Mouse (Mus musculus) brown adipose tissue, adult 24 weeks (tissue): ENCODE measurements around the gene Trim28. TPM values are rescaled to one million over a fixed set of nuclear protein-coding genes. Genes with fewer than 3 reads are reported as not detected.
A peak's percentile ranks its signal among the peaks of the same experiment; 100 is the strongest.

Experiments
- H3K27ac ChIP-seq: fragments of 200-500 bp; replicated peaks from 2 replicates; pipeline ENCODE4 v1.5.1; 2012; ENCODE audit warnings: low read depth, mild to moderate bottlenecking, low read length
- H3K4me1 ChIP-seq: fragments of 200-500 bp; 2 replicates; pipeline ENCODE4 v1.6.1; 2012; ENCODE audit warnings: low read length, mixed read lengths; ENCODE audit not compliant: control insufficient read depth, insufficient read depth, insufficient read length
- H3K4me3 ChIP-seq: fragments of 200-500 bp; 2 replicates; pipeline ENCODE4 v1.5.1; 2012; ENCODE audit warnings: low read depth, mild to moderate bottlenecking, low read length, moderate library complexity; ENCODE audit not compliant: insufficient read depth
- polyA plus RNA-seq: library from polyadenylated mRNA; stranded (reverse); fragments of >200 nt; gene quantifications from 2 replicates; pipeline ENCODE4 v1.2.4, GENCODE M21; 2012; ENCODE audit not compliant: missing spikeins, insufficient read depth, insufficient read length

The Trim28 gene
- polyA plus RNA-seq = 39.4 and 56.3 TPM in 2 replicates

DNA sequence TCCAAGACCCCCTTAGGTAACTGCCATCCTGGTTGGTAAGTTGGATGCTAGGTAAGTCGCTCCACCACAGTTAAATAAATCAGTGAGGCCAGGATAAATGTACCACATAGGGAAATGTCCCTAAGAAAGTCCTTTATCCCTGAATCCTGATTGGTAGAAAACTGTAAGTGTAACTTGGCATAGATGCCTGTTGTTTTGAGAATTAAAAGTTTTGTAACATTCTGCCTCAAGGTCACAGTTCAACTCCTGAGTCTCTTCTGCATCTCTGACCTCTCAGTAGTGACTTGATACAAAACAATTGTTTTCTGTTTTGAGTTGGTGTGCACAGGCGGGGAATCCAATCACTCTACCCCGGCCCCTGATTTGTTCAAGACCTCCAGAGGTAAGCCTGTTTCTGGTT, at the start of gene Trim28:
TSS of gene Trim28 (plus strand) at position 264 of the 400 bp plus-strand sequence.
- Histone ChIP-seq H3K4me3 (no peak within 1 kb of the TSS), H3K27ac (no peak within 1 kb of the TSS)

DNA sequence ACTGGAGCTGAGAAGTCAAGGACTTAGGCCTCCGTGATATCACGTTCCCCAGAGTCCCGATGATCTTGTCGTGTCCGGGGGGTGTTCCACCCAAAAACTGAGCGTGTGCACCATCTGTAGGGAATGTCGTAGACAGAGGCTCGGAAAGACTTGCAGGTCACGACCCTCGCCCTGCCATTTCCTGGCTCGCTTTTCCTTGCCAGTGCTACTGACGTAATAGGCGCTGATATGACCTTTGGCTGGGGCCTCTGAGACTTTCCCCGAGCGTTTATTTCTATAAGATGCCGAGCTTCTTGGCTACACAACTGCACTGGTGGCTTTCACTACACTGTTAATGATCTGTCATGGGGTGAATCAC, 49.1 kb upstream of the Trim28 start:
- H3K4me3 ChIP-seq = peak overlapping the region; percentile 70
- H3K4me1 ChIP-seq = no peaks in the 10 kb centered on the region
- peak overlapping the region; percentile 75 for H3K27ac ChIP-seq

More for the DNA sequence above, at the start of gene Trim28:
- H3K4me1 ChIP-seq = no peaks in the 10 kb centered on the region

DNA sequence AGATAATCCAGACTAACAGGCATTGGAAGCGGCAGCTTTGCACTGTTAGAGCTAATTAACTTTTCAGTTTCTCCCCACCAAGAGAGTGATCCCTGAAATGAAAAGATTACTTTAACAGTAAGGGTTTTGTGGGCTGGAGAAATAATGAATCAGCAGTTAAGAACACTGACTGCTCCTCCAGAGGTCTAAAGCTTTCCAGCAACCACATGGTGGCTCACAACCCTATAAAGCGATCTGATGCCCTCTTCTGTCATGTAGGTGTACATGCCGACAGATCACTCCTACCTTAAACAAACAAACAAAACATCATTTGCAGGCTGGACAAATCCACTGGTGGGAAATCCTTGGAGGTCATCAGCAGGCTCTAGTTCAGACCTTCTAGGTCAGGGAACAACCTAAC, 44.0 kb upstream of the Trim28 start:
- Histone ChIP-seq H3K4me1 (no peaks in the 10 kb centered on the region), H3K27ac (no peak overlapping the region), H3K4me3 (no peak overlapping the region)

DNA sequence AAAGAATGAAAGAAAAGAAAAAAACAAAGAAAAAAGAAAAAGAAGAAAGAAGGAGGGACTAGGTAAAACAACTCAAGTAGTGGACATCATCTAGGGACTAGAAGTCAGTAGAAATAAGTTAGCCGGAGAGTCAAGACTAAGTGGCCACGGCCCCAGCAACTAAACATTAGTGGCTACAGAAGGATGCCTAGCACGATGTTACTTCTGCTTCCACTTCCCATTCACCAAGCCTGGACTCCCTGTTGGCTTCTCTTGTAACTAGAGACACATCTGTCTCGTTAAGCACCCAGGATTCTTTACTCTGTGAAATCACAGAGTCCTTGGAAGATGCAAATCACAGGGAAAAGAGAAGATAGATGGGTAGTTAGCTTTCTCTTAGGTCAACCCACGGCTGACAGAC, 41.4 kb upstream of the Trim28 start:
- H3K4me3 ChIP-seq = no peak overlapping the region
- H3K4me1 ChIP-seq = no peaks in the 10 kb centered on the region
- no peak overlapping the region for H3K27ac ChIP-seq

DNA sequence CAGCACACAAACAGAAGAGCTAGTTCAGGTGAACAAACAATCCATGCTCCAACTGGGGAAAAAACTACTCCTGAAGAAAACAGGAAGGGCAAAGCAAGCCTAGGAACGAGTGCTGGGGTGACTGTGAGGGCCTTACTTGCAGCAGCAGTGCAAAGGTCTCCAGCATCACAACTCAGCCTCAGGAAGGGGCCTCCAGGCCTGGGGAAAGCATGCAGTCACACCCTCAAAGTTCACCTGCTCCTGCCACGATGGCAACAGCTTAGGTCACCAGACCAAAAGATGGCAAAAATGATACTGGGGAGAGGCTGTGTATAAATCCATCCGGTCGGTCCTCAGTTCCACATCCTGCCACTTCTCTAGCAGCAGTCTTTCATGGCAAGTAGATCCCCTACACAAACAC, 40.0 kb upstream of the Trim28 start:
- Histone ChIP-seq H3K4me1 (no peaks in the 10 kb centered on the region), H3K4me3 (no peak overlapping the region), H3K27ac (no peak overlapping the region)

DNA sequence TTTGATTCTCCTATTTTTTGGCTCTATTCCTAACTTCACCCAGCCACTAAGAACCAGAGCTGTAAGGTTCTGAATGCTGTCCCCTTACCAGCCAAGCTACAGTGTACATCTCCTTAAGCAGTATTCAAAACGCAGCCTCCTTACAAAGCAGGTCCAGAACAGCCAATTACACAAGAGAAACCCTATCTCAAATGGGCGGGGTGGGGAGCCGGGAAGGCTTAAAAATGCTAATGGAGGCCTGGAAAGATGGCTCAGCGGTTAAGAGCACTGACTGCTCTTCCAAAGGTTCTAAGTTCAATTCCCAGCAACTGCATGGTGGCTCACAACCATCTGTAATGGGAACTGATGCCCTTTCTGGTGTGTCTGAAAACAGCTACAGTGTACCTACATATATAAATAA, 39.2 kb upstream of the Trim28 start:
- H3K4me3 ChIP-seq = no peak overlapping the region

DNA sequence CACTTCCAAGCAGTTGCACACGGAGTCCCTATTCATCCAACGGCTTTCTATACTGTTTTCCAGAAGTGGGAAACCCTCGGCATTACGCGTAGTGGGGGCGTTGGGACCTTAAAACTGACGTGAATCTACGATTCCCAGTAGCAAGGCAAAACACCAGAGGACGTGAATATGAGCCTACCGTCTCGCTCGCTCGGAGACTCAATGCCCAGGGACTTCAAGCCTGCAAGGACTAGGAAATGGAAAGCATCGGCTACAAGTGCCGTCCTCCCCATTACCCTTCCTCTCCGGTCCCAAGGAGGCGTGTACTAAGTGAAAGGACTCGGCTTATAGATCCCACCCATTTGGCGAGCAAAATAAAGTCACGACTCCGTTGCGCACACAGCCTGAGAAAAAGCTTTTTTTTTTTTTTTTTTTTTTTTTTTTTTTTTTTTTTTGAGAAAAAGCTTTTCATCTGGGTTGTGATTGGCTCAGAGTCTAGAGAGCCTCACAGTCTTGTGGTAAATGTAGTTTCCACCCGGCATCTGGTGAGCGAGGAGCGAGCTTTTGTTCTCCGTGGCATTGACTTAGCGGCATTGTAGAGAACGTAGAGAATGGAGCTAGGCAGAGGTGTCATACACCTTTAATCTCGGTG, 37.3 kb upstream of the Trim28 start:
- 0 out of 2 replicates have a peak, but pooled peaks cover 8% of the 10 kb centered on the region for H3K4me1 ChIP-seq
- H3K4me3 ChIP-seq = peak overlapping the region; percentile 67
- peak overlapping the region; percentile 89 for H3K27ac ChIP-seq

More for the DNA sequence above, 39.2 kb upstream of the Trim28 start:
- Histone ChIP-seq H3K27ac (no peak overlapping the region), H3K4me1 (no peaks in the 10 kb centered on the region)

DNA sequence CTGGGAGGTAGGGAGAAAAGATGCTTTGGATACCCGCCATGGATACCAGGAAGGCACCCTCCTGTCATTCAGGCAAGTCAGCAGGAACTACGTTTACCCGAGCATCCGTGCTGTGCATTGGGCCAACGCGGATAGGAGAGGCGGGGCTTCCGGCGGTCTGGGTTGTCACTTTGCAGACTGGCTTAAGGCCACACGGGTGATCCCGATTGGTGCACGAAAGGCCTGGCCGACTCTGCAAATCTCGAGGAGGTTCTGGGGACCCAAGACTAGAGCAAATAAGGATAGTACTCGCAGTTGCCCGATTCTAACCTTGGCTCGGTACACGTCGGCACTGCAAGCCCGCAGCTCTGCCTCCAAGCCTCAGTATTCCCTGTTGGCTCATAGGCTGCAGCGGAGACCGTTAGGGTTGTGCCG, 33.2 kb upstream of the Trim28 start, which contains the start of gene Zfp324:
TSS of gene Zfp324 (plus strand) at position 161 of the 414 bp plus-strand sequence.
- Histone ChIP-seq H3K4me3 (peak within 1 kb of the TSS; percentile 72), H3K27ac (peak within 1 kb of the TSS; percentile 69)

DNA sequence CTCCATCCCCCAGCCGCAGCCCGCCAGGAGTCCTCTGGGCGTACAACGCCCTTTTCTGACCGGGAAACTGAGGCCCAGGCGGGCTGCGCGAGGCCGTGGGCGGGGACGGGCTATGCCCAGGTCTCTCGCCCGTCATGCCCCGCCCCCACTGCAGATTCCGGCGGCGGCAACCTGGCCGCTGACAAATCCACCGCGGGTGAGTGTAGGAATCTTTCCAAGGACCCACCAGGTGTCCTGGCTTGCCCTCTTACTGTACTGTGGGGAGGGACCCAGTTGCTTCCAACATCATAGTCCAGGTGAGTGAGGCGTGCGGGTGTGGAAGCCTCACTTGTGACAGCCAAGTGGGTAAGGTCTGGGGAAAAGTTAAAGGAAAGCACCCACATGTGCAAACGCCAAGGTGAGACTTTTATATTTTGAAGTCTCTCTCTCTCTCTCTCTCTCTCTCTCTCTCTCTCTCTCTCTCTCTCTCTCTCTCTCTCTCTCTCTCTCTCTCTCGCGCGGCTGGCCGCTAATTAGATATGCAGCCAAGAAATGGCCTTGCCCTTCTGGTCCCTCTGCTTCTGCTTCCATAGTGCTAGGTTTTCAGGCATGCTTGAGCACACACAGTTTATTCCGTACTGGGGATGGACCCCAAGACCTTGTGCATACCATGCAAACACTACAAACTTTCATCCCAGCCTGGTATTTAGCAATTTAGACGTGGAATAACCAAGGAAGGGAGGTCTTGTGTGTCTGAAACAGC, 32.6 kb upstream of the Trim28 start:
- Histone ChIP-seq H3K4me3 (peak overlapping the region; percentile 72), H3K27ac (peak overlapping the region; percentile 28), H3K4me1 (0 out of 2 replicates have a peak, but pooled peaks cover 9% of the 10 kb centered on the region)

More for the DNA sequence above, 33.2 kb upstream of the Trim28 start, which contains the start of gene Zfp324:
- 0 out of 2 replicates have a peak, but pooled peaks cover 9% of the 10 kb centered on the region for H3K4me1 ChIP-seq

DNA sequence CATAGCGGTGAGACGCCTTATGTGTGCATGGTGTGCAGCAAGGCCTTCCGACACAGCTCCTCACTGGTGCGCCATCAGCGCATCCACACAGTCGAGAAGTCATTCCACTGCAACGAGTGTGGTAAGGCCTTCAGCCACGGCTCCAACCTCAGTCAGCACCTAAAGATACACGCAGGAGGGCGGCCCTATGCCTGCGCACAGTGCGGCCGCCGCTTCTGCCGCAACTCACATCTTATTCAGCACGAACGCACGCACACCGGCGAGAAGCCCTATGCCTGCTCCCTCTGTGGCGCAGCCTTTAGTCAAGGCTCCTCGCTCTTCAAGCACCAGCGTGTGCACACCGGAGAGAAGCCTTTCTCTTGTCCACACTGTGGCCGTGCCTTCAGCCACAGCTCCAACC, 28.0 kb upstream of the Trim28 start:
- no peak overlapping the region for H3K4me3 ChIP-seq
- H3K4me1 ChIP-seq = 0 out of 2 replicates have a peak, but pooled peaks cover 3% of the 10 kb centered on the region
- H3K27ac ChIP-seq = no peak overlapping the region

DNA sequence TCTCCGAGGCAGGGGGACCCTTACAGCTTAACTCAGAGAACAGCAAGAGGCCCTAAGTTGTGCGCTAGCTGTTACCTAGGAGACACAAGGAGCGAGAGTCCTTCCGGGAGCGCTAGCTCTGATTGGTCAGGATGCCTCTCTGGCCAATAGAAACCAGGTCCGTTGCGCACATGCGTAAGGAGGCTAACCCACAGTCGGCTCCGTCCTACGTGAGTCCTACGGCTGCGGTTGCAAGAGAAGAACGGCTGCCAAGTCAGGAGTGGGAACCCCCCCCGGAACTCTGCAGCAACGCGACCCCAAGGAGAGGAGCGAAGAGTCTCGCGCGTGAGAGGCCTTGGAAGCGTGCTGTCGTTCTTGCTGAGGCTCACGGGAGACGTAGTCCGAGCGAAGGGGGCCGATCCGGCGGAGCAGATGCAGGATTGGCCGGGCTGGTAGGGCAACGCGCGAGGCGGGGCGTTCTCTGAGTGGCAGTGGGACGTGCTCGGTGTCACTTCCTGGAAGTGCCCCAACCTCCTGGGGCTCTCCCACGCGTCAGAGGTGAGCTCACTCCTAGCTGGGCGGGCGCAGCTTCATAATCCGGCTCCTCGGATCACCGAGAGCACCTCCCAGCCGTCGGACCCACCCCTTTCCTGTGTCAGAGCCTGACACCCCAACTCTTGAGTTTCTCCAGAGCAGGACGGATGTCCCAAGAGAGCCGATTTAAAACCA, 21.1 kb upstream of the Trim28 start, which contains the start of gene Zfp446:
TSS of gene Zfp446 (plus strand) at position 167 of the 708 bp plus-strand sequence.
- Histone ChIP-seq H3K4me1 (peaks cover 9% of the 10 kb centered on the region), H3K27ac (peak within 1 kb of the TSS; percentile 97), H3K4me3 (peak within 1 kb of the TSS; percentile 81)

DNA sequence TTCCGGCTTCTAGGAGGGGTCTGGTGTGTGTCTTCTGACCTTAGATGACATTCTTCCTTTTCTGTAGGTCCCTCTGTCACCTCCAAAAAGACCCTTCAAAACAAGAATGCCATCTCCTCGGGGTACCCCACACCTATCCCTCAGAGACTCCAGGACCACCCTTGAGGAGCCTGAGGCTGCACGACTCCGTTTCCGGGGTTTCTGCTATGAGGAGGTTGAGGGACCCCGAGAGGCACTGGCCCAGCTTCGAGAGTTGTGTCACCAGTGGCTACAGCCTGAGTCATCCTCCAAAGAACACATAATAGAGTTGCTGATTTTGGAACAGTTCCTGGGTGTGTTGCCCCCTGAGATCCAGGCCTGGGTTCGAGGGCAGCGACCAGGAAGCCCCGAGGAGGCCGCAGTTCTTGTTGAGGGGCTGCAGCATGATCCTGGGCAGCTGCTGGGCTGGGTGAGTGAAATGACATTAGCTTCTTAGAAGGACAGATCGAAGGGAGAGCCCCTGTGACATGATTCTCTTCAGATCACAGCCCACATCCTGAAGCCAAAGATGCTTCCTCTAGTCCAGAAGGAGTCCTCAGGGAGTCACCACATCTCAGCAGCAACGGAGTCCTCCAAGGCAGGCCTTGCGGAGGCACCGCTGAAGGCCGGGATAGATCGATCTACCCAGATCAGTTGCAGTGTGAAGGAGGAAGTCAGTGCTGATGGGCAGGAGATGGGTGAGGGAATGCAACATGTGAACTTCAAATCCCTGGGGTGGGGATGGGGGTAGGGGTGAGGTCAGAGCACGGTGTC, 19.8 kb upstream of the Trim28 start:
- Histone ChIP-seq H3K4me3 (no peak overlapping the region; the same call in 1 of the 2 replicates), H3K4me1 (peaks cover 9% of the 10 kb centered on the region), H3K27ac (peak overlapping the region; percentile 92)

DNA sequence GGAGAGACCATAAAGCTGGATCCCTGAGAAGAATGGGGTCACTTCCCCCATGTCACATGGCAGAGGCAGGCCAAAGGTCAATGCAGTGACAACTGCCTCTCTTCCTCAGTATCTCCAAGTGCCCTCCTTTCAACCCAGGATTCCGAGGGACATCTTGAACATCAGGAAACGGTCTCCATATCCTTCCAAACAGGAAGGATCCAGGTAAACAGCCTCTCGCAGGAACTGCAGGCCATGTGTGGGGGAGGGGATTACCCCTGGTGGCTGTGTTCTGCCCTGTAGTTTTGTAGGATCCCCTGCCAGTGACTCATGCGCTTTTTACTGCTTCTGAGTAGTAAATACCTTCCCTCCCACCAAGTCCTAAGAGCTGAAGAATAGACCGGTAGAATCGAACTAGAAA, 19.1 kb upstream of the Trim28 start:
- Histone ChIP-seq H3K27ac (no peak overlapping the region), H3K4me3 (no peak overlapping the region)

DNA sequence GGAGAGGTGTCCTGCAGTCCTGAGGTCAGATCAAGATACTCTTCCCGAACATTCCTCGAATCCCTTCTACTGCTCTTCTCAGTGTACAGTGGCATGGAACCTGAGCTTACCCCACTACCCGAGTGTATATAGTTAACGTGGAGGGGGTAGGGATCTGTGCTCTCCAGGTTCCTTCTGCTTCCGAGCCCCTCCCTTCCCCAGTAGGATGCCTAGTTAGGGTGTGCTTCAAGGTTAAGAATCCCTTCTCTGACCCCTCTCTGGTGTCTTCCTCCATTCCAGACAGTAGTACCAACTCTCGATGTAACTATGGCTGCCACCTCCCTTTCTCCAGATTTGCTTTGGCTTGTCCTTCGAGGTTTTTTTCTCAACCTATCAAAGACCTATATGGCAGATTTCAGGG, 18.6 kb upstream of the Trim28 start:
- Histone ChIP-seq H3K4me3 (no peak overlapping the region), H3K4me1 (peaks cover 9% of the 10 kb centered on the region), H3K27ac (no peak overlapping the region)

More for the DNA sequence above, 19.1 kb upstream of the Trim28 start:
- H3K4me1 ChIP-seq = peaks cover 9% of the 10 kb centered on the region
